Mouse (Mus musculus) liver, postnatal 0 days (tissue): ENCODE results near the gene Camsap2. TPM values are rescaled to one million over a fixed set of nuclear protein-coding genes. Genes with fewer than 3 reads are reported as not detected.

Experiments
- ATAC-seq: fragments of 200-750 bp; cut with Nextera tagmentation; 2 replicates; pipeline ENCODE4 v1.8.0; 2017; ENCODE audit warnings: mild to moderate bottlenecking, moderate library complexity
- DNase-seq: peaks from one replicate; pipeline ENCODE4 v3.0.0-alpha.2; 2016
- H3K27ac ChIP-seq: fragments of 300-500 bp; sonication (generic); 2 replicates; pipeline ENCODE4 v1.5.1; 2014; ENCODE audit warnings: antibody characterized with exemption, moderate library complexity, mild to moderate bottlenecking, low read depth
- H3K27me3 ChIP-seq: fragments of 300-500 bp; sonication (generic); 2 replicates; pipeline ENCODE4 v1.6.1; 2014; ENCODE audit warnings: low read length, control low read depth, mixed read lengths; ENCODE audit not compliant: insufficient read depth
- H3K36me3 ChIP-seq: fragments of 300-500 bp; sonication (generic); replicated peaks from 2 replicates; pipeline ENCODE4 v1.6.1; 2014; ENCODE audit warnings: mild to moderate bottlenecking, control low read depth, low read length, moderate library complexity, mixed read lengths; ENCODE audit not compliant: insufficient read depth
- H3K4me1 ChIP-seq: fragments of 300-500 bp; sonication (generic); 2 replicates; pipeline ENCODE4 v1.6.1; 2014; ENCODE audit warnings: antibody characterized with exemption, mild to moderate bottlenecking, control low read depth; ENCODE audit not compliant: insufficient read depth
- H3K4me2 ChIP-seq: fragments of 300-500 bp; sonication (generic); 2 replicates; pipeline ENCODE4 v1.6.1; 2014; ENCODE audit warnings: low read depth, mild to moderate bottlenecking, low read length, moderate library complexity, mixed read lengths
- H3K4me3 ChIP-seq: fragments of 300-500 bp; sonication (generic); 2 replicates; pipeline ENCODE4 v1.5.1; 2014; ENCODE audit warnings: low read depth, low read length
- H3K9ac ChIP-seq: fragments of 300-500 bp; sonication (generic); replicated peaks from 2 replicates; pipeline ENCODE4 v1.6.1; 2014; ENCODE audit warnings: mild to moderate bottlenecking, moderate library complexity
- H3K9me3 ChIP-seq: fragments of 300-500 bp; sonication (generic); 2 replicates; pipeline ENCODE4 v1.6.1; 2016; ENCODE audit warnings: mild to moderate bottlenecking, control low read depth, low read length, mixed read lengths
- CTCF ChIP-seq: sonication (generic); IDR thresholded peaks from 2 replicates; pipeline ENCODE4 v1.5.1; 2016; ENCODE audit warnings: antibody characterized with exemption, low read depth
- EP300 ChIP-seq: IDR thresholded peaks from 2 replicates; pipeline ENCODE4 v1.6.1; 2016; ENCODE audit warnings: antibody characterized with exemption, low read depth, mild to moderate bottlenecking
- WGBS: fragments of 180-500 bp; shearing (Covaris S2); extraction: QIAGEN DNeasy Blood & Tissue Kit; methylation state at CpG from one replicate; pipeline ENCODE4 v1.1.7; 2014; ENCODE audit not compliant: insufficient replicate concordance; 5-methylcytosine and 5-hydroxymethylcytosine counted together
- polyA plus RNA-seq: library from polyadenylated mRNA; unstranded; fragments of >200 nt; fragmentation: Nextera tagmentation; extraction: Ambion mirVana; gene quantifications from 2 replicates; pipeline ENCODE4 v1.2.1, GENCODE M21; 2015

Gene Camsap2
- polyA plus RNA-seq, 1 experiment from 2014 or later: 3.4 TPM

- Histone ChIP-seq H3K4me1 (no peaks in the 10 kb centered on the region), H3K4me2 (no peak overlapping the region), H3K4me3 (no peak overlapping the region), H3K27me3 (no peaks in the 10 kb centered on the region), H3K27ac (no peak overlapping the region), H3K36me3 (peaks cover 12% of the 10 kb centered on the region), H3K9ac (no peak overlapping the region), H3K9me3 (no peaks in the 10 kb centered on the region)
- no peak for TF ChIP-seq CTCF
- TF ChIP-seq EP300: no peak
- DNase-seq (no peak), ATAC-seq (no peak)
- WGBS: 91% methylated on average over 10 of the region's 10 CpGs
Measured at GRCm38 (mm10) chr1:136334743-136335142, 11.2 kb downstream of the Camsap2 start.

GRCm38 (mm10) chr1:136333512-136333911, 12.4 kb downstream of the Camsap2 start:
- TF ChIP-seq CTCF (no peak), EP300 (no peak)
- H3K27ac ChIP-seq: no peak overlapping the region
- H3K9me3 ChIP-seq: no peaks in the 10 kb centered on the region
- no peaks in the 10 kb centered on the region for H3K4me1 ChIP-seq
- WGBS: 90% methylated on average over 3 of the region's 3 CpGs
- H3K27me3 ChIP-seq: no peaks in the 10 kb centered on the region
- DNase-seq: no peak
- no peak overlapping the region for H3K9ac ChIP-seq
- no peak overlapping the region for H3K4me2 ChIP-seq
- no peak for ATAC-seq
- H3K36me3 ChIP-seq: peaks cover 7% of the 10 kb centered on the region
- no peak overlapping the region for H3K4me3 ChIP-seq

GRCm38 (mm10) chr1:136333071-136333470, 12.8 kb downstream of the Camsap2 start:
- Histone ChIP-seq H3K36me3 (peaks cover 7% of the 10 kb centered on the region), H3K4me2 (no peak overlapping the region), H3K9me3 (no peaks in the 10 kb centered on the region), H3K9ac (no peak overlapping the region), H3K27ac (no peak overlapping the region), H3K4me1 (no peaks in the 10 kb centered on the region), H3K27me3 (no peaks in the 10 kb centered on the region), H3K4me3 (no peak overlapping the region)
- WGBS: 85% methylated on average over 7 of the region's 7 CpGs
- TF ChIP-seq CTCF (no peak), EP300 (no peak)
- ATAC-seq (no peak), DNase-seq (no peak)

- H3K9me3 ChIP-seq: no peaks in the 10 kb centered on the region
- H3K36me3 ChIP-seq: peaks cover 7% of the 10 kb centered on the region
- H3K4me2 ChIP-seq: no peak overlapping the region
- no peak overlapping the region for H3K4me3 ChIP-seq
- TF ChIP-seq EP300: no peak
- WGBS: 86% methylated on average over 4 of the region's 4 CpGs
- no peak overlapping the region for H3K9ac ChIP-seq
- ATAC-seq (no peak), DNase-seq (no peak)
- H3K27me3 ChIP-seq: no peaks in the 10 kb centered on the region
- no peaks in the 10 kb centered on the region for H3K4me1 ChIP-seq
- H3K27ac ChIP-seq: no peak overlapping the region
Measured at GRCm38 (mm10) chr1:136331836-136332235, 14.1 kb downstream of the Camsap2 start.

- no peaks in the 10 kb centered on the region; the same call in 1 of the 2 replicates for H3K4me1 ChIP-seq
- DNase-seq: no peak
- peaks cover 11% of the 10 kb centered on the region for H3K36me3 ChIP-seq
- no peaks in the 10 kb centered on the region for H3K27me3 ChIP-seq
- ATAC-seq: no peak
- no peak overlapping the region for H3K4me2 ChIP-seq
- no peak overlapping the region for H3K27ac ChIP-seq
- H3K4me3 ChIP-seq: no peak overlapping the region
- no peak for TF ChIP-seq EP300
- no peak for TF ChIP-seq CTCF
- H3K9ac ChIP-seq: no peak overlapping the region
- WGBS: 83% methylated on average over 4 of the region's 4 CpGs
- H3K9me3 ChIP-seq: no peaks in the 10 kb centered on the region
Measured at GRCm38 (mm10) chr1:136329426-136329825, 16.5 kb downstream of the Camsap2 start.

- TF ChIP-seq CTCF: no peak
- TF ChIP-seq EP300: no peak
- no peak for ATAC-seq
- WGBS: 77% methylated on average over 2 of the region's 2 CpGs
Measured at GRCm38 (mm10) chr1:136328640-136329039, 17.3 kb downstream of the Camsap2 start.

GRCm38 (mm10) chr1:136327638-136328037, 18.3 kb downstream of the Camsap2 start:
- Histone ChIP-seq H3K4me2 (no peak overlapping the region), H3K9me3 (no peaks in the 10 kb centered on the region), H3K9ac (no peak overlapping the region), H3K4me3 (no peak overlapping the region), H3K4me1 (no peaks in the 10 kb centered on the region; the same call in 1 of the 2 replicates), H3K36me3 (peaks cover 25% of the 10 kb centered on the region), H3K27ac (no peak overlapping the region), H3K27me3 (no peaks in the 10 kb centered on the region)
- TF ChIP-seq CTCF (no peak), EP300 (no peak)
- ATAC-seq: no peak
- WGBS: 86% methylated on average over 3 of the region's 3 CpGs
- no peak for DNase-seq

More at GRCm38 (mm10) chr1:136328640-136329039, 17.3 kb downstream of the Camsap2 start:
- no peak for DNase-seq
- Histone ChIP-seq H3K27me3 (no peaks in the 10 kb centered on the region), H3K4me2 (no peak overlapping the region), H3K9me3 (no peaks in the 10 kb centered on the region), H3K36me3 (peaks cover 16% of the 10 kb centered on the region), H3K4me3 (no peak overlapping the region), H3K4me1 (no peaks in the 10 kb centered on the region; the same call in 1 of the 2 replicates), H3K9ac (no peak overlapping the region), H3K27ac (no peak overlapping the region)
